Mouse (Mus musculus) small intestine, adult 2 months (tissue): ENCODE data around the gene Olfr826. TPM values are rescaled to one million over a fixed set of nuclear protein-coding genes. Genes with fewer than 3 reads are reported as not detected.
"Not testable (repeated sequence)": the region's sequence is repeated elsewhere in the genome, so short reads cannot be mapped to it uniquely, and the experiment has no call there.

Experiments used
- H3K27ac ChIP-seq: fragments of 200-500 bp; 2 replicates; pipeline ENCODE4 v1.5.1; 2012; ENCODE audit warnings: low read depth, low read length, control low read depth, inconsistent platforms; ENCODE audit not compliant: insufficient read depth
- H3K27me3 ChIP-seq: fragments of 200-500 bp; 2 replicates; pipeline ENCODE4 v1.6.1; 2012; ENCODE audit warnings: mild to moderate bottlenecking, moderate library complexity, low read length, inconsistent platforms; ENCODE audit not compliant: control insufficient read depth, insufficient read depth
- H3K36me3 ChIP-seq: fragments of 200-500 bp; 2 replicates; pipeline ENCODE4 v1.6.1; 2012; ENCODE audit warnings: mild to moderate bottlenecking, low read length, control low read depth, inconsistent platforms; ENCODE audit not compliant: control insufficient read depth, insufficient read depth
- H3K4me1 ChIP-seq: fragments of 200-500 bp; 2 replicates; pipeline ENCODE4 v1.6.1; 2012; ENCODE audit warnings: low read length, inconsistent platforms, mixed read lengths; ENCODE audit not compliant: control insufficient read depth, insufficient read depth, insufficient read length
- H3K4me3 ChIP-seq: fragments of 200-500 bp; 2 replicates; pipeline ENCODE4 v1.5.1; 2012; ENCODE audit warnings: low read depth, mild to moderate bottlenecking, control low read depth, inconsistent platforms, low read length, moderate library complexity
- CTCF ChIP-seq: fragments of 200-500 bp; IDR thresholded peaks from 2 replicates; pipeline ENCODE4 v1.5.1; 2012; ENCODE audit warnings: low read depth, mild to moderate bottlenecking, control low read depth, inconsistent platforms, low read length, moderate library complexity, mixed read lengths; ENCODE audit not compliant: insufficient replicate concordance, insufficient read length; ENCODE audit errors: extremely low read depth
- POLR2A ChIP-seq: fragments of 200-500 bp; IDR thresholded peaks from 2 replicates; pipeline ENCODE4 v1.6.1; 2012; ENCODE audit warnings: low read depth, mild to moderate bottlenecking, control low read depth, inconsistent platforms, low read length, moderate library complexity
- WGBS: fragments of 180-500 bp; shearing (Covaris S2); methylation state at CpG from one replicate; pipeline ENCODE4 v1.1.7; 2018; 5-methylcytosine and 5-hydroxymethylcytosine counted together
- polyA plus RNA-seq: library from polyadenylated mRNA; depleted of rRNA; stranded (reverse); fragments of >200 nt; gene quantifications from 2 replicates; pipeline ENCODE4 v1.2.3, GENCODE M21; 2012; rRNA removed

The Olfr826 gene
- polyA plus RNA-seq, 1 experiment, result not detected

GRCm38 (mm10) chr10:130144121-130144520, 39.9 kb downstream of the Olfr826 start:
- WGBS, result 71% methylated on average over 5 of the region's 5 CpGs
- H3K27me3 ChIP-seq, result no peaks in the 10 kb centered on the region
- no peaks in the 10 kb centered on the region for H3K4me1 ChIP-seq
- H3K36me3 ChIP-seq, result no peaks in the 10 kb centered on the region
- H3K4me3 ChIP-seq, result no peak overlapping the region
- TF ChIP-seq CTCF (no peak), POLR2A (no peak)
- no peak overlapping the region for H3K27ac ChIP-seq

DNA sequence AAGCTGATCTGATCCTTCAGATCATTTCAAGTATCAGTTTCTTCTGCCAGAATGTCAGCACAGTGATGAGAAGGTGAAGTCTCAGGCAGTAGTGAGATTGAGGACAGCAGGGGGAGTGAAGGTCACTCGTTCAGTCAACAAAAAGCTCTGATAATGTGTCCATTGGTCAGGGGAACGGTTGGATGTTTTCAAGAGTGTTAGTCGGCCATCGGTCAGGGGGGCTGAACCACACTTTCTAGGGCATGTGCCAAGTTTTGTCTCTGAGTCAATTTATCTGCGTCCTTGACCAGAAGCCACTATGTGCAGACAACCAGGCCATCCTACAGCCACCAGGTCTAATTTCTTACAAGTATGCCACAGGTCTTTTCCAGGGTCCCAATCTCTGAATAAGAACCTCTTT, 41.5 kb downstream of the Olfr826 start:
- not testable (repeated sequence) for H3K36me3 ChIP-seq, H3K27me3 ChIP-seq, H3K4me3 ChIP-seq, H3K27ac ChIP-seq, H3K4me1 ChIP-seq
- WGBS, result 73% methylated on average over 5 of the region's 5 CpGs

DNA sequence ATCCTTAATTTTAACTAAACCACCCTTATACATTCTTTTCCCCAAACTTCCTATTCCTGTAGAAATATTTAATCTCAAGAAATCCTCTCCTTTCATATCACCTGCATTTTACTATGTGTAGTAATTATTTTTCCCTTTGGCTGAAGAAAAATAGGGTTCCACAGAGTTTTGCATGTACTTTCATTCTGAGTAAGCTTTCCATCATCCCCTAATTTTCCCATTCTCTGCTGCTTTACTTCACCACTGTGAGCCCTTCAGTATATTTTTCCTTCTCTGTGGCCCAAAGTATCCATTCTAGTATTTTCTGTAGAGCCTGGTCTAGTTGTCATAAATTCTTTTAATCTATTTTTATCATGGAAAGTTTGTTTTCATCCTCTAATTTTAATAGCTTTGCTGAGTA, 49.2 kb downstream of the Olfr826 start:
- no peaks in the 10 kb centered on the region for H3K27me3 ChIP-seq
- no peak for TF ChIP-seq POLR2A
- TF ChIP-seq CTCF, result no peak
- H3K36me3 ChIP-seq, result no peaks in the 10 kb centered on the region
- no peak overlapping the region for H3K27ac ChIP-seq
- no peak overlapping the region for H3K4me3 ChIP-seq
- H3K4me1 ChIP-seq, result no peaks in the 10 kb centered on the region

GRCm38 (mm10) chr10:130129900-130130299, 54.1 kb downstream of the Olfr826 start, which contains the start of gene Olfr824:
Olfr824 (minus strand) TSS chr10:130130000.
- H3K27me3 ChIP-seq, H3K27ac ChIP-seq, H3K4me3 ChIP-seq, H3K4me1 ChIP-seq, H3K36me3 ChIP-seq: not testable (repeated sequence)

Other genes starting within 250 kb of the Olfr826 start
- not detected in 2 replicates for gene Olfr818, start 235.1 kb downstream of the Olfr826 start, polyA plus RNA-seq
- not detected in 2 replicates for gene Olfr819, start 216.9 kb downstream of the Olfr826 start, polyA plus RNA-seq
- not detected in 2 replicates for gene Olfr247, start 208.0 kb downstream of the Olfr826 start, polyA plus RNA-seq
- not detected in 2 replicates for gene Gm10310, start 199.1 kb downstream of the Olfr826 start, polyA plus RNA-seq
- not detected in 2 replicates for gene Olfr820, start 171.6 kb downstream of the Olfr826 start, polyA plus RNA-seq
- not detected in 2 replicates for gene Olfr821, start 153.8 kb downstream of the Olfr826 start, polyA plus RNA-seq
- not detected in 2 replicates for gene Olfr822, start 113.0 kb downstream of the Olfr826 start, polyA plus RNA-seq
- gene Olfr823, start 68.8 kb downstream of the Olfr826 start, polyA plus RNA-seq, result not detected in 2 replicates
- gene Olfr824, start 54.2 kb downstream of the Olfr826 start, polyA plus RNA-seq, result not detected in 2 replicates
- gene Olfr825, start 17.4 kb downstream of the Olfr826 start, polyA plus RNA-seq, result not detected in 2 replicates
- gene Olfr827, start 30.2 kb upstream of the Olfr826 start, polyA plus RNA-seq, result not detected in 2 replicates
- not detected in 2 replicates for gene Neurod4, start 96.1 kb upstream of the Olfr826 start, polyA plus RNA-seq
- 0.11 and 0.25 TPM in 2 replicates for gene Tespa1, start 138.7 kb upstream of the Olfr826 start, polyA plus RNA-seq
- not detected in 2 replicates for gene Vmn2r84, start 210.1 kb upstream of the Olfr826 start, polyA plus RNA-seq
- gene Vmn2r85, start 245.5 kb upstream of the Olfr826 start, polyA plus RNA-seq, result not detected in 2 replicates